Mouse (Mus musculus) kidney, postnatal 36 days (tissue): ENCODE data around the gene Il11ra1.
"Not testable (repeated sequence)": the region's sequence is repeated elsewhere in the genome, so short reads cannot be mapped to it uniquely, and the experiment has no call there.

Experiments used
- DNase-seq, 2 experiments: peaks; one replicate each; pipeline ENCODE4 v3.0.0; 2021 to 2022; ENCODE audit warnings: mixed read lengths in 2 of 2

The Il11ra1 gene

DNA sequence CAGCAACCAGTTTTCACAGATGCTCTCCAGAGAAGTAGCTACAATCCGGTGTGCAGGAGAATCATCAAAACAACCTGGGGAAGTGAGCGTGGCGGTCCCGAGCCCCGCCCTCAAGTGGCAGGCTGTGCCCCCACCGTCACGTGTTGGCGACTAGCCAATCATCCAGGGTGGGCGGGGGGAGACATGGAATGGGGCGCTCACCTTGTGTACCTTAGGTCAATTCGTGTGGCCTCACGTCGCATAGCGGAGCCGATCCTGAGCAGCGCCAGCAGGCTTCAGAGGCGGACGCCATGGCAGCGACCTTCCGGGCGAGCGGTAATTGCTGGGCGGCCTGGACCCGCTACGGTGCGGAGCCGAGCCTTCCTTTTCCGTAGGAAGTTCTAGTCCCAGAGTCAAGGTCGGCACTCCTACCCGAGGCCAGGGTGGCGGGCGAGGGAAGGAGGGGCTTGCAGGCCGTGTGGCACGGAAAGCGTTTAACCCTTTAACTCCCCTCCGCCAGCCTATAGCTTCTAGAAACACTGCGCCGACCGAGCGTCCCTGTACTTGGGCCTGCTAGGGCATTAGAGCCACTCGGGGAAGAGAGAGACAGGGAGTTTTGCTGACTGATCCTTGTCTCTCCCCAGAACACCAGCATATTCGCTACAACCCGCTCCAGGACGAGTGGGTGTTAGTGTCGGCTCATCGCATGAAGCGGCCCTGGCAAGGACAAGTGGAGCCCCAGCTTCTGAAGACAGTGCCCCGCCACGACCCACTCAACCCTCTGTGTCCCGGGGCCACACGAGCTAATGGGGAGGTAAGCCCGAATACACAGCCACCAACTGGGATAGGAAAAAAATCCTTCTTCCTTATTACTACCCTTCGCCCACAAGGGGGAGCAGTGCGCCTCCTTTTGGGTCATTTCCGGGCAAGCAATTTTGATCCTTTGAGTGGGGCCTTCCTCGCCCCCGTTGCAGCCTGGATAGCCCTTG is 55.8 kb downstream of the Il11ra1 start, which contains the start of gene Sigmar1:
Gene Sigmar1 (minus strand): TSS at position 820 of the 968 bp plus-strand sequence.
- peak; percentile 89 to 93 for DNase-seq

DNA sequence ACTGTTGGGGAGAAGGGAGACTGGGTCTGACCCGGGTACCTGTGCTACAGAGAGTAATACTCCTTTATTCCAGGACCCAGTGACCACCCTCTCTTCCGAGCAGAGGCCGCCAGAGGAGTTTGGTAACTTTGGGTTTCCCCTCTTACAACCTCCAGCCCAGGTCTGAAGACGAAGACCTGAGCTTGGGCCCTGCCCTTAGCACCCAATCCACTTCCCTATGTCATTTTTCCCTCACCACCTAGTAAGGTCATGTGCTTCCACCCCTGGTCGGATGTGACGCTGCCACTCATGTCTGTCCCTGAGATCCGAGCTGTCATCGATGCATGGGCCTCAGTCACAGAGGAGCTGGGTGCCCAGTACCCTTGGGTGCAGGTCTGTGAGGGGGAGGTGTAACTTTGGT is 56.7 kb downstream of the Il11ra1 start:
- no peak for DNase-seq

DNA sequence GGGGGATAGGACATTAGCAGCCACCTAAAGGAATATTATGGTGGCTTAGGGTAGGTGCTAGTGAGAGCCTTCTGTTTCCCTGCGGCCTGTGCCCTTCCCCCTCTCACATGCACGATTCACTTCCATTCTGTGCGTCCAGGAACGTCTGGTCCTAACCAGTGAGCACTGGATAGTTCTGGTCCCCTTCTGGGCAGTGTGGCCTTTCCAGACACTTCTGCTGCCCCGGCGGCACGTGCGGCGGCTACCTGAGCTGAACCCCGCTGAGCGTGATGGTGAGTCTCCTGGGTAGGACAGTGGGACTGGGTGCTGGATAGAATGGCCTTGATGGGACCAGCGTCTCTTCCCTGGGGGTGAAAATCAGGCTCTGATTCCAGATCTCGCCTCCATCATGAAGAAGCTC is 57.5 kb downstream of the Il11ra1 start:
- peak; percentile 60 to 66 for DNase-seq

DNA sequence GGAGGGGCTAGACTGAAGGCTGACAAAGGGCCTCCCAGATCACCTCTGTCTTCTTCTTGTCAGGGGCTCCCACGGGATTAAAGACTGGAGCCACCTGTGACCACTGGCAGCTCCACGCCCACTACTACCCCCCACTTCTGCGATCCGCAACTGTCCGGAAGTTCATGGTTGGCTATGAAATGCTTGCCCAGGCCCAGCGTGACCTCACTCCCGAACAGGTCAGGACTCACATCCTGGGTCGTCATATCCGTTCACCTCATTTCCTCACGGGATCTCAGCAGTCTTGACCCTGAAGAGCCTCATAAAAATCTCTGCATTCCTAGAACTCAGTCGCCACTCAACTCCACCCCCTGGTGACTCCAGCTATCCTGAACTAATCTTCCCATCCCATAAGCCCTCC is 58.2 kb downstream of the Il11ra1 start:
- DNase-seq: peak; percentile 63 to 69

DNA sequence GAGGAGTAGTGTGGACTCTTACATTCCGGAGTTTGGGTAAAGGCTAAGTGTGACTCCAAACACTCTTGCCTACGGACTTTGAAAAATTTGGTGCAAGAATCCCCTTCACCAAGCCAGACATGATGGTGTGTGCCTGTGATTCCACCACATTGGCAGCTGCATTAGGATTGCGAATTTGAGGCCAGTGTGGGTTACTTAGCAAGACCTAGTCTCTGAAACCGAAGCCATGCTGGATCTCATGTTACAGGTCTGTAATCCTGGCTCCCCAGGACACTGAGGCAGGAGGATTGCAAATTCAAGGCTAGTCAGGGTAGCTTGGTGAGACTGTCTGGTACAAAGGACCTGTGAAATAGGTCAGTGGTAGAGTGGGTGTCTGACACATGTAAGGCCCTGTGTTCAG is 58.9 kb downstream of the Il11ra1 start:
- DNase-seq: no peak

DNA sequence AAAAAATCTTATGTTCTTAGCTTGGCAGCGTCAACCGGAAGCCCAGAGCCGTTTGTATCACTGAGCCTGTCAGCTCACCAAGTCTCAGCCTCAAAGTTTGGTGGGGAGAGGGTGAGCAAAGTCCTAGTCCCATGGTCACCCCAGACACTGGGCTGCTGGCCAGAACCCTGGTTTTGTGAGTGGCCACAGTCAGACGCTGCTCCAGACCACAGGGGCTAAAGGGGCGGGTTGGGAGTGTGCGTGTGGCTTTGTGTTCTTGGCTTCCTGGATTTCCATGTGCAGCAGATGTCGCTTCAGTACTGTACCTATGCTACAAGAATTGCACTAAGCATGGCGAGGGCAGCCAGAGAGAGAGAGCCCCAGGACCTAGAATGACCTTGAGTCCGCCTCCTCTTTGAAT is 59.4 kb downstream of the Il11ra1 start:
- peak; percentile 88 to 91 for DNase-seq

DNA sequence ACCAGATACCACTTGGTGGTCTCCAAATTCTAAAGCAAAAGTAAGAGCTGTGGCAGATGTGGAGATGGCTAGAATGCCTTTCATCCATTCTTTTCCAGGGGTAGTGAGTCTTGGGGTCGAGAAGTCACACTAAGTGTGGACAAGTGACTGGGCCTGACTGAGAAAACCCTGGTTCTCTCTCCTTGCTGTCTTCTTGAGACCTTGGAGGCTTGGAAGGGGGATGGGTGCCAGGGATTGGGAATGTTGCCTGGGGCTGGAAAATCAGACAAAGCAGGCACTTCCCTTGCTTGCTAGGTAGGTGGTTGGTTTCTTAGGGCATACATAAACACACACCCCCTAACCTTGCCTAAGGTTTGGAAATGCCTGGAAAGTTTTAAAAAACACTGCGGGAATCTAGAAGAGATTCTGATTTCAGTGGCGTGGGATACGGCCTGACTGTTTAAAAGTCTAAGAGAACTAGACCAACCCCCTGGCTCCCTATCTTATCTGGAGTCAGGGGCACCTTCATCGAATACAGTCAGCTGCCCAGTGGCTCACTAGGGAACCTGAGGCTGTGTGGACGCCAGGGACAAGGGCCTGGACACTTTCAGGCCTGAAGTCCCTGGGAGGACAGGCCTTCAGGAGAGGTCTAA is 60.0 kb downstream of the Il11ra1 start:
- DNase-seq: peak in 1 of 2 experiments; percentile 45

DNA sequence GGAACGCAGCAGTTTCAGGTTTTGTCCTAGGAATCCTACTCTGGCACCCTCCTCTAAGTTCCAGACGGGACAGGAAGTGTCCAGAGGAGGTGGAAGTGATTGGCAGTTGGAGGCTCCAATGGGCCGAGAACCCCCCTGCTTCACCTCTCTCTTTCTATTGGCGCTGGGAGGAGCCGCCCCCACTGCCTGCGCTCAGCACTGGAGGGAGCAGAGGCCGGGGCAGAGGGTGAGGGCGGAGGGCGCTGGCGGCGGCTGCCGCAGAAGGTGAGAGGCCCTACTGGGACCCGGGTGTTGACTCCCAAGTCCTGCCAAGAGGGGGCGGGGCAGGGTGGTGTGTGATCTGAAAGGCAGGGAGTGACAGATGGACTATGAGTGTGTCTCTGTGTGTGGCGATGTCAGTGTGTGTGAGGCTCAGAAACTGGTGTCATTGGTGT is 60.5 kb downstream of the Il11ra1 start:
- peak; percentile 96 to 98 for DNase-seq

DNA sequence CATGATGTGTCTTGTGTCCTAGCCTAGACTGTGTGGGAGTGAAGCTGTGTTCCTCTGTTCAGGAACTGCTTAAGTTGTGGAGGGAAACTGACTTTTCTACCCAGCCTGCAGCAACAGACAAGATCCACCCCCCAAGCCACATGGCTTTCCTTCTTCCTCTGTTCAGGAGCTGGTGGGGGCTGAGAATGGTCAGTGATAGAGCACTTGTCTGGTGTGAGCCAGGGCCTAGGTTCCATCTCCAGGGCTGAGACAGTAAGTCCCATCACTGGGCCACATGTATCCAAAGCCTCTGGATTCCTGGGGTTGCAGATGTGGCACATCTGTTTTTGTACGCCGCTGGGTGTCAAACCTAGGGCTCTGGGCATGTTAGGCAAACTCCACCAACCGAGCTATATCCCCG is 61.1 kb downstream of the Il11ra1 start:
- DNase-seq: no peak

DNA sequence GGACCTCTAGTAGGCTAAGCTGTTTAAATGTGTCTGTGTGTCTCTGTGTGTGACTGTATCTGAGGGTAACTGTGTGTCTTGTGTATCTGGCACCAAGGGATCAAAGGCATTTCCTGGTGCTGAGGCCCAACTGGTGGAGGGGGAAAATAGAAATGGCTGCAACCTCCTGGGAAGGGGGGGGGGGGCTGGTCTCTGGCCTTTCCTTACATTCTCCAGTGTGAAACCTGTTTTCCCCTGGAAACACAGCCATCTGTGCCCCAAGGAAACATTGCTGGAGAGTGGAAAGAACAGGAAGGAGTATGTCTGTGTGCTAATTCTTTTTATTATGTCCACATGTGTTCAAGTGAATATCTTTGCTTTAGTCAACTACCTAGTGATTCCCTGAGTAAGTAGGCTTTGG is 61.9 kb downstream of the Il11ra1 start:
- DNase-seq: no peak

DNA sequence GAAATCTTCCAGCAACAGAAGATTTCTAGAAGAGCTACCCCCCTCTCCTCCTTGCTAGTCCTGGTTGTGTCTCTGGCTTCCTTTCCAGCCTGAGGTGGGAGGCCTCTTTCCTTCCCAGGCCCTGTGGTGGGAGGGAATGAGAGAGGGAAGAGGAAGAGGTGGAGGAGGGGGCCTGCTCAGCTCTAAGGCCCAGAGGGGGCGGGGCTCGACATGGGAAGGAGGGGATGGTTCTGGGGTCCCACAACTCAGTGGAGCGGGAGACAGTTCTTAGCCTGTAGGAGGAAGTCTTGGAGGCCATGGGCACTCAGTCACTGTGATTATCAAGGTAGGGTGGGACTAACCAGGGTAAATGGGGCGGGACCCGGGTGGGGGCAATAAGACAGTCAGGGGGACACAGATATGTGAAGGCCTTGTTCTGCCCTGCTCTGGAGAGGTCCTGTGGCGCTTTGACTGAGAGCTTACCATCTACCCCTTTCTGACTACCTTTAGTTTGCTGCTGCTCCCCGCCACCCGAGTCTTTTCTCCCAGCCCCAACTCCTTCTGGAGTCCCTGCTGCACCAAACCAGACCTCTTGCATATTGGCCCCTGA is 62.4 kb downstream of the Il11ra1 start:
- no peak for DNase-seq

DNA sequence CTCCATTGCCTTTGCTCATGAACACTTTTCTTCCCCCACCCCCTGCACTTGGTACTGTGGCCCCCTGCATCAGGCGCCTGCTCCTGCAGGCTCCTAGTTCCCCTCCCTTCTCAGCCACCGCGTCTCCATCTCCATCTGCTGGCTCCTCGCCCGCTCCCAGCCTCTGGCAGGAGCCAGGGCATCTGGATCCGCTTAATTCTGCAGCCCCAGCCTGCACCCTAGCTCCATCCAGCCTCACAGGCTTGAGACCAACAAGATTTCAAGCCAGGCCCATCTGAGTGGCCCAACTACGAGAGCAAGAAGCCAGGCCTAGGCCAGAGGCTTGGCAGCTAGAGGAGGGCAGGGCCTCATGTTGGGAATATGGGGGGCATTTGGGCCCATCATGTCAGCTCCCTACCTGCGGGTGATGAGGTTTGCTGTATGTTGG is 62.9 kb downstream of the Il11ra1 start:
- peak in 1 of 2 experiments; percentile 63 for DNase-seq

DNA sequence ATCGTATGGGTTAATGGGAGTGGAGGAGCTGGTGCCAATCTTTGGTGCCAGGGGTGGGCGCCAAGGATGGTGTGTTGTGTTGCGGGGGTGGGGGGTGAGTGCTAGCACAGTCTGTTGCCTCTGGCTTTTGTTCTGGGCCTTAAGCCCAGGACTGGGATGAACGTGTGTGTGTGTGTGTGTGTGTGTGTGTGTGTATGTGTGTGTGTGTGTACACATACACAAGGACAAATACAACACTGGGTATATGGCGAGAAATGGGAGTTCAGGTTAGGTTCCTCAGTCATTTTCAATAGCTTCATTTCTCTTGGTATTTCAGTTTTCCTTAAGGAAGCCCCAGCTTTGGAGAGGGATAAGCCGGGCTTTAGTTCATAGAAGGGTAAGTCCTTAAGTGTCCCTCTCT is 63.4 kb downstream of the Il11ra1 start:
- DNase-seq: not testable (repeated sequence)

DNA sequence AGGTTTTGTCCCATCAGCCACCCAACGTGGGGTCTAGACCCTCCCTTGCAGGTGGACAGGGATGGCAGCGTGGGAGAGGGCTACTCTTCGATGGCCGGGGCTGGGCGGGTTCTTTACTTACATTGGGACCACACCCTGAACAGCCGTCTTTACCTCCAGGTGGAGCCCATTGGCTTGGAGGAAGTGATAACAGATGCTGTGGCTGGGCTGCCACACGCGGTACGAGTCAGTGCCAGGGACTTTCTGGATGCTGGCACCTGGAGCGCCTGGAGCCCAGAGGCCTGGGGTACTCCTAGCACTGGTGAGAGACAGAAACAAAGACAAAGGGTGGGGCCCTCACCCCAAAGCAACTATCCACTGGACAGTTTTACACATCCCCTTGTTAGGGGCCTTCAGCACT is 67.5 kb downstream of the Il11ra1 start:
- DNase-seq: not testable (repeated sequence)

DNA sequence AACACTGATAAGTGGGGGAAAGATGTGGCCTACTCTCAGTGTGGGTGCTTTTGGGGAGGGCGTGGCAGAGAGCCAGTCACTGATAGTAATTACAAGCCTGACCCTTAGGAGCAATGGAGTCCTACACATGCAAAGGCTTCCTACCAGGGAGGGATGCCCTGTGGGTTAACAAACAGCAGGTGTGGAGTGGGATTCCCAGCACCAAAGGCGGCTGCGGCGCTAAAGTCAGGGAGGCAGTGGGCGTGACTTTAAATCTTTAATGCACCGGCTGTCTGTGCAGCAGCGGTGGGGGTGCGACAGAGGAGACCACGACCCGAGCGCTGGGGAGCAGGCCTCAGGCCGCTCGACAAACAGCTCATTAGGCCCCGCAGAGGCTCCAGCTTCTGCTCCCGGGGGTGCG is 73.2 kb downstream of the Il11ra1 start:
- not testable (repeated sequence) for DNase-seq

DNA sequence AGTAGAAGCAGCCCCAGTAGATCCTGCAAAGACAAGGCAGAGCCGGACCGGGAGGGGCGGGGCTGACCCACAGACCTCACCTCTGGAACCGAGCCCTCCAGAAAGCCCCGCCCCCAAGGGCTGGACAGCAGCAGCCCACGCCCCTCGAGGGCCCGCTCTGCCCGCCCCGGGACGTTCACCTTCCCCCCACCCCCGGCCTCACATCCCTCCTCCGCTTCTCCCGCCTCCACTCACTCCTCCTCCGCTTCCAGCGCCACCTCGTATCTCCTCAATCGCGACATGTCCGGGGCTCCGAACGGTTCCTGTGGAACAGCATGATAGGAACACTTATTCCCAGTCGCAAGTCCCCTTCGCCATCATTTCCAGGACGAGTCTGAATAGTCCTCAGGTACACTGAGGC is 73.7 kb downstream of the Il11ra1 start:
- peak; percentile 86 to 87 for DNase-seq

DNA sequence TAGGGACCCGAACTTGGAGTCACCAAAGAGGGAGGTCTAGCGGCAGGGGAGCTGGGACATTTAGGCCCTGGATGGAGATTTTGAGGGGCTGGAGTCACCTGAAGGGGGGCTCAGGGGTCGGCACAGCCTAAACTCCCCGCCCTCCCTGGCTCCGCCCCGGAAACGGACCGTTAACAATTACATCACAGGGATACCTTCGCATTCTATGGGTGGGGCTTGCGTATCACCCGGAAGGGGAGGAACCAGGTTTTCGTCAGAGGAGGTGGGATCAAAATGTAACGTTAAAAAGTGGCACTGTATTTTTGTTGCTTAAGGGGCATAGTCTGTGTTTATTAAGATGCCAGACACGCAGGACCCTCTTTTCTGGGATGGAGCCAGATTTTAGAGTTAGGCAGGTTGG is 74.2 kb downstream of the Il11ra1 start, which contains the start of gene Ccl27a:
Gene Ccl27a (minus strand): TSS at position 246 of the 400 bp plus-strand sequence.
- DNase-seq: peak; percentile 92 to 93

DNA sequence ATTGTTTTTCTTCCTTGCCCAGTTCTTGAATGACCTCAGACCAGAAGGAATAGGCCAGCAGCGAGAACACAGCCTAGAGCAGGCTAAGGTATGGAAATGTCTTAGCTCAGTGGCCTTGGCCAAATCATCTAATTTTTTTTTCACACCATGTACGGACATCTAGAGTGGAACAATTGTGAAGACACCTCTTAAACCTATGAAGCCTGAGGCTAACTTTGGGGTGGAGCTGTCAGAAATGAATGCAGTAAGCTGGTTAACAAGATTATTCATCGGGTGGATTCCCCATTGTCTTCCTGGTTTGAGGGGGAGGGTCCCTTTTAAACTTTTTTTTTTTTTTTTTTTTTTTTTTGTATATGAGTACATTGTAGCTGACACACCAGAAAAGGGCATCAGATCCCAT is 74.7 kb downstream of the Il11ra1 start:
- DNase-seq: not testable (repeated sequence)

DNA sequence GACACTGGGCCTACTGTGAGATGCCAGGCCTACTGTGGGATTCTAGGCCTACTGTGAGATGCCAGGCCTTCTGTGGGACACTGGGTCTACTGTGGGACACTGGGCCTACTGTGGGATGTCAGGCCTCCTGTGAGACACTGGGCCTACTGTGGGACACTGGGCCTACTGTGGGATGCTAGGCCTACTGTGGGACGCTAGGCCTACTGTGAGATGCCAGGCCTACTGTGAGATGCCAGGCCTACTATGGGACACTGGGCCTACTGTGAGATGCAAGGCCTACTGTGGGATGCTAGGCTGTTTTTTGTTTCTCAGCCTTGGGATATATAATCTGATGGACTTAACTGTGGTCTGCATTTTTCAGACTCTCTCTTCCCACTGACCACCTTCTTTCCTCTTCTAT is 76.1 kb downstream of the Il11ra1 start:
- not testable (repeated sequence) for DNase-seq

DNA sequence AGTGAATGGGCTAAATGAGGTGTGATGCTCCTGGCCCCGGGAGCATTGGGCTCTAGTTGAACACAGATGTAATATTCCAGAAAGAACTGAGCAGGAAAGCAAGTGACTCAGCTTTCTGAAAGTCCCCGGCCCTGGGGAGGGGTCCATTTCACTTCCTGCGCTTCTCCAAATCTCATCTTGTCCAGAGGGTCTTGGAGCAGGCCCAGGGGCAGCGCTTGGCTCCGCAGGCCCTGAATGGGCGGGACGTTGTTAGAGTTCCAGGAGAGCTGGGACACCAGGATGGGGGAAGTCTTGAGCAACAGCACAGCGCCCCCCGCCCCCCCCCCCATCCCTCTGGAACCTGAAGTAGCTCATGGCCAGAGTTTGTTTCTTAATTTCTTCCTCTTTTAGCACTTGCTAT is 81.5 kb downstream of the Il11ra1 start:
- not testable (repeated sequence) for DNase-seq

DNA sequence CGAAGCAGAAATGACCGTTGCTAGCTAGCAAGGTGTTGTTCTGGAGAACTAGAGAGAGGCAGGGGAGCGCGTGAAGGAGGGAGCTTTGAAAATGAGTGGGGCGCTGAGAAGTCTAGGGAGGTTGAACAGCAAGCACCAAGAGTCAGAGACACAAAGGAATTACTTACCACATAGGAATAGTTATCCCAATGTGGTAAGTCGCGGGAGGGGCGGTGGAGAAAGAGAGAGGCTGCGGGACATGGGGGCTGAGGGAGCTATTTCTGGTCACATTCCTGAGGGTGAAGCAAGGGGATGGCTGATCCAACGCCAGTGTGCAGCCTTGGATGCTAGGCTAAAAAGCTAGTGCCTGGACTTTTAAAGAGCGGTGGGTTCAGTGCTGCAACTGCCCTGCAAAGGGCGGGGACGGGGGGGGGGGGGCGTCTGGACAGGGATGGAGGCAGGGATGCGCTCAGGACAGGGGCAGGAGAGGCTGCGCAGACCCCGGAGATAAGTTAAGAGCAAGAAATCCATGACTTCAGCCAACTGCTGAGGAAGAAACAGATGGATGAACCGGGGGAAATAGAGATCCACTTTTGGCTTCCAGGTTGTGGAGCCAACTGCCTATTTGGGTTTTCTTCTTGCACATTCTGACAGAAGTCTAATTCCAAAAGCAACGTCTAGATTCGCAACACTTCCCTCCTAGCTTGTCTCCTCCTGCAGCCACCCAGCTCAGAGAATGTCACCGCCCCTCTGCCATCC is 82.1 kb downstream of the Il11ra1 start:
- DNase-seq: not testable (repeated sequence)

DNA sequence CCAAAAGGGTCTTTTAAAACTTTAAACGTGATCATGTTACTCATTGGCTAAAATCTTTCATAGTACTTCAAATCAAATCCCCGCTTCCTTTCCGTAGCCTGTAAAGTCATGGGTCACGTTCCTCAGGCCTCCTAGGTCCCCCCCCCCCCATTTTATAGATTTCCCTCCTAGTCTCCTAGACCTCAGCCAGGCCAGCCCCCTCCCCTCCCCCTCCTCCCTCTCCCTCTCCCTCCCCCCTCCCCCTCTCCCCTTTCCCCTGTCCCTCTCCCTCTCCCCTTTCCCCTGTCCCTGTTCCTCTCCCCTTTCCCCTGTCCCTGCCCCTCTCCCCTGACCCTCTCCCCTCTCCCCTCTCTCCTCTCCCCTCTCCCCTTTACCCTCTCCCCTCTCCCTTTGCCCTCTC is 82.9 kb downstream of the Il11ra1 start:
- not testable (repeated sequence) for DNase-seq

DNA sequence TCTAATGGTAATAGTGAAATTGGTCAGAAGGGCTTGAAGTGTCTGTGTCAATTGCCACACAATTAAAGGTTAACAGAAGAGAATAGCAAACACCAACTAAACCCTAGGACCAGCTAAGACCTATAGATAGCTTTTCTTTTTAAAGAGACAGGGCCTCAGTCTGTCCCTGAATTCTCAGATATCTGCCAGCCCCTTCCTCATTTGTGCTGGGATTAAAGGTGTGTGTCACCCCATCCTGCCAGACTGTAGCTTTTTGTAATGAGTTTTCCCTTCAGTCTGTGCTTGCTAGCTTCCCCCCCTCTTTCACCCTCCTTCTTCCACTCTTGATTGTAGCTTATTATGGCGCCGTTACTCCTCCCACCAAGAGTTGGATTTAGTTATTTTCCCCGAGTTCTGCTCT is 83.4 kb downstream of the Il11ra1 start:
- not testable (repeated sequence) for DNase-seq
